Mouse (Mus musculus) embryonic facial prominence, embryonic 12.5 days (tissue): ENCODE data around the gene Crim1. TPM values are rescaled to one million over a fixed set of nuclear protein-coding genes. Genes with fewer than 3 reads are reported as not detected.

Experiments
- ATAC-seq: fragments of 200-750 bp; cut with Nextera tagmentation; 2 replicates; pipeline ENCODE4 v1.8.0; 2017; ENCODE audit not compliant: insufficient number of reproducible peaks, insufficient read depth, low FRiP score, low TSS enrichment
- H3K27ac ChIP-seq: fragments of 300-500 bp; sonication (generic); 2 replicates; pipeline ENCODE4 v1.5.1; 2016; ENCODE audit warnings: mild to moderate bottlenecking
- H3K27me3 ChIP-seq: fragments of 300-500 bp; sonication (generic); 2 replicates; pipeline ENCODE4 v1.6.1; 2016; ENCODE audit warnings: mild to moderate bottlenecking, moderate library complexity
- H3K36me3 ChIP-seq: fragments of 300-500 bp; sonication (generic); 2 replicates; pipeline ENCODE4 v1.6.1; 2016; ENCODE audit warnings: mild to moderate bottlenecking
- H3K4me1 ChIP-seq: fragments of 300-500 bp; sonication (generic); 2 replicates; pipeline ENCODE4 v1.6.1; 2016
- H3K4me2 ChIP-seq: fragments of 300-500 bp; sonication (generic); replicated peaks from 2 replicates; pipeline ENCODE4 v1.6.1; 2016; ENCODE audit warnings: mild to moderate bottlenecking, moderate library complexity
- H3K4me3 ChIP-seq: fragments of 300-500 bp; sonication (generic); 2 replicates; pipeline ENCODE4 v1.5.1; 2016; ENCODE audit warnings: mild to moderate bottlenecking
- H3K9ac ChIP-seq: fragments of 300-500 bp; sonication (generic); 2 replicates; pipeline ENCODE4 v1.6.1; 2016; ENCODE audit warnings: mild to moderate bottlenecking, moderate library complexity
- H3K9me3 ChIP-seq: fragments of 300-500 bp; sonication (generic); 2 replicates; pipeline ENCODE4 v1.6.1; 2016; ENCODE audit warnings: mild to moderate bottlenecking, moderate library complexity
- WGBS: fragments of 180-500 bp; shearing (Covaris S2); methylation state at CpG from one replicate; pipeline ENCODE4 v1.1.7; 2016; 5-methylcytosine and 5-hydroxymethylcytosine counted together
- polyA plus RNA-seq: library from polyadenylated mRNA; unstranded; fragments of >200 nt; fragmentation: Nextera tagmentation; extraction: Ambion mirVana; gene quantifications from 2 replicates; pipeline ENCODE4 v1.2.1, GENCODE M21; 2016

Gene Crim1
- polyA plus RNA-seq, 1 experiment from 2014 or later: 5.9 TPM

DNA sequence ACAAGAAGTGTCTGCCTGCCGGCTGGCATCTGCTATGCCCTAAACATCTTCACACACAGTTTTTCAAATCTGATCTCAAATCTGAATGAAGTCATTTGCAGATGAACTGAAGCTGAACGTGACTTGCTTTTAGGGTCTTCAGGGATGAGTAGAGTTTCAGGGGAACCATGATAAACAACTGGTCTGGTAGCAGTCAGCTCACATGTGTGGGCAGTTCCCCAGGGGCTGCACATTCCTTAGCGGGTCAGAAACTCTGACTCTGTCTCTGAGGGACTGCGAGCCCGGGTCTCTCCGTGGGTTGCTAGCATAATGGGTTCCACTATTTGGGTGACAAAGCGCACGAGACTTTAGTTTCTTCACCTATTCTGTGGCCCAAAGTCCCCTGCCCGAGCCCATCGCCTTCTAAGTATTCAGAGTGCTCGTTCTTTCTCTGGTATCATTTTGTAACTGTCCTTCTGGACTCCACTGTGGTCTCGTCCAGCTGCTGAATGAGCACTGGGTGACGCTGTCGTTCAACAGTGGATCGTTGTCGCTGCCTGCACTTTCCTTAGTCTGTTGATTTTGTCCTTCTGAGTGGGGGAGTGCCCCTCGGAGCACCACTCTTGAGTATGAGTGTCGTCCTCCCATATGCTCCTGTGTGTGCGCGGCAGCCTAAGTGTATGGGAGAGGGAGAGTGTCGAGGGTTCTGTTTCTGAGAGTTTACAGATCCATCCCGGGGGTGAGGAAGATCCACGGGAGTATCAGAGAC lies 164.7 kb downstream of the Crim1 start:
- 89% methylated on average over 23 of the region's 23 CpGs for WGBS
- no peaks in the 10 kb centered on the region for H3K4me1 ChIP-seq
- ATAC-seq: no peak
- no peak overlapping the region for H3K27ac ChIP-seq
- H3K36me3 ChIP-seq: peaks cover 28% of the 10 kb centered on the region
- no peak overlapping the region for H3K4me3 ChIP-seq
- no peaks in the 10 kb centered on the region for H3K9me3 ChIP-seq
- H3K27me3 ChIP-seq: no peaks in the 10 kb centered on the region
- no peak overlapping the region for H3K9ac ChIP-seq
- H3K4me2 ChIP-seq: no peak overlapping the region

- 77% methylated on average over 7 of the region's 7 CpGs for WGBS
- Histone ChIP-seq H3K9ac (no peak overlapping the region), H3K9me3 (no peaks in the 10 kb centered on the region), H3K36me3 (peaks cover 29% of the 10 kb centered on the region), H3K4me1 (no peaks in the 10 kb centered on the region), H3K27ac (no peak overlapping the region), H3K4me2 (no peak overlapping the region), H3K27me3 (no peaks in the 10 kb centered on the region), H3K4me3 (no peak overlapping the region)
- no peak for ATAC-seq
These were observed 166.0 kb downstream of the Crim1 start for GRCm38 (mm10) chr17:78366070-78366469.

DNA sequence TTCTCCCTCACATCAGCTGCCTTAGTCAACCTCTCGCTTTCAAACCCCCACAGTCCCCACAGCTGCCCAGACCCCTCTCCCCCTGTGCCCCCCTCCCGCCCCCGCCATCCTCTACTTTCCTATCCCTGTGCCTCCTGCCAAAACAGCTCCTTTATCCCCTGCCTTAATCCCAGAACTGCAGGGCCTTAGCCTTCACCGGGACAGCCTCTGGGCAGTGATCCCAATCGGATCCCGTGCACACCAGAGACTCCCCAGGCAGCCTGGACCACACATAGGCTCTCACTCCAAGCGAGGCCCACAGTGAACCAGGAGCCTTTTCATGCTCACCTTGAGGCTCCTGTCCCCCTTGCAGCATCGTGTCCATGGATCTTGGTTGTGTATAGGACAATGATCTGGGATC lies 168.4 kb downstream of the Crim1 start:
- H3K36me3 ChIP-seq: peaks cover 38% of the 10 kb centered on the region

DNA sequence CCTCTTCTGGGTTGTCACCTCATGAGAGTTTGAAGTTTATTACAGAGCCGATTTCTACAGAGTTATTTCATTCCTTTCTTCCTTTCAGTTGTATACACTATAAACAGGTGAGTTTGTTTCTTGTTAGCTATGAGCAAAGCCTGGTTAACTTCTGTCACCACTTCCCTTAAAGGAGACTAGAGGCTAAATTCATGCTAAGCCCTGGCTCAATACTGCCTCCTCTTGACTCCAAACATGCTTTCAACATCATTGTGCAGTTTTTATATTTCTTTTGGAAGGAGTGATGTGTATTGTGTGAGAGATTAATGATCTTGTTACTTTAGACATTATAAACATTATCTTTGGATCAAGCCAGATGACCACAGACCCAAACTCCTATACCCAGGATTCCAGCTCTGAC lies 170.4 kb downstream of the Crim1 start:
- Histone ChIP-seq H3K4me2 (no peak overlapping the region), H3K9ac (no peak overlapping the region), H3K4me3 (no peak overlapping the region), H3K9me3 (no peaks in the 10 kb centered on the region), H3K27ac (no peak overlapping the region), H3K4me1 (no peaks in the 10 kb centered on the region), H3K27me3 (no peaks in the 10 kb centered on the region), H3K36me3 (peaks cover 43% of the 10 kb centered on the region)
- ATAC-seq: no peak
- 87% methylated on average over 1 of the region's 1 CpGs for WGBS

More for the DNA sequence above, 168.4 kb downstream of the Crim1 start:
- WGBS: 79% methylated on average over 8 of the region's 8 CpGs
- Histone ChIP-seq H3K9me3 (no peaks in the 10 kb centered on the region), H3K27me3 (no peaks in the 10 kb centered on the region), H3K9ac (no peak overlapping the region), H3K27ac (no peak overlapping the region), H3K4me2 (no peak overlapping the region), H3K4me3 (no peak overlapping the region), H3K4me1 (no peaks in the 10 kb centered on the region)
- no peak for ATAC-seq

- no peak overlapping the region for H3K9ac ChIP-seq
- H3K4me3 ChIP-seq: no peak overlapping the region
- H3K27ac ChIP-seq: no peak overlapping the region
- no peaks in the 10 kb centered on the region for H3K9me3 ChIP-seq
- 88% methylated on average over 6 of the region's 6 CpGs for WGBS
- no peak for ATAC-seq
- no peaks in the 10 kb centered on the region for H3K4me1 ChIP-seq
- H3K27me3 ChIP-seq: no peaks in the 10 kb centered on the region
- H3K36me3 ChIP-seq: peaks cover 36% of the 10 kb centered on the region
- H3K4me2 ChIP-seq: no peak overlapping the region
These were observed 173.1 kb downstream of the Crim1 start for GRCm38 (mm10) chr17:78373174-78373573.

DNA sequence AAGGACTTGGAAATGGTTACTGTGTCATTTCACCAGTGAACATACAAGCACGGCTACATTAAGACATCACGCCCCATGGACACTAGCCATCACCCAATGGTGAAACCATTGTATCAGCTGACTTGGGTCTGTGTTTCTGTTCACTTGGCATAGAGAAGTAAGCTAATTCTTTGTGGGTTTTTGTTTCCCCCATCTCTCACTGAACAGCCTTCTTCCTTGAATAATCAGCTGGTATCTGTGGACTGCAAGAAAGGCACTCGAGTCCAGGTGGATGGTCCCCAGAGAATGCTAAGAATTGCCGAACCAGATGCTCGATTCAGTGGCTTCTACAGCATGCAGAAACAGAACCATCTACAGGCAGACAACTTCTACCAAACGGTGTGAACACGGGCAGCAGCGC lies 173.8 kb downstream of the Crim1 start:
- Histone ChIP-seq H3K27me3 (no peaks in the 10 kb centered on the region), H3K27ac (no peak overlapping the region), H3K9me3 (no peaks in the 10 kb centered on the region), H3K9ac (no peak overlapping the region), H3K4me1 (no peaks in the 10 kb centered on the region), H3K36me3 (peaks cover 31% of the 10 kb centered on the region), H3K4me2 (no peak overlapping the region), H3K4me3 (no peak overlapping the region)
- no peak for ATAC-seq
- WGBS: 83% methylated on average over 8 of the region's 8 CpGs

- Histone ChIP-seq H3K27me3 (no peaks in the 10 kb centered on the region), H3K4me1 (no peaks in the 10 kb centered on the region), H3K9ac (no peak overlapping the region), H3K4me3 (no peak overlapping the region), H3K9me3 (no peaks in the 10 kb centered on the region), H3K27ac (no peak overlapping the region), H3K36me3 (peaks cover 24% of the 10 kb centered on the region), H3K4me2 (no peak overlapping the region)
- 71% methylated on average over 10 of the region's 10 CpGs for WGBS
- ATAC-seq: no peak
These were observed 174.7 kb downstream of the Crim1 start for GRCm38 (mm10) chr17:78374756-78375155.

GRCm38 (mm10) chr17:78376587-78376986 lies 176.5 kb downstream of the Crim1 start:
- no peak for ATAC-seq
- no peaks in the 10 kb centered on the region for H3K27me3 ChIP-seq
- 81% methylated on average over 8 of the region's 8 CpGs for WGBS
- H3K4me3 ChIP-seq: no peak overlapping the region
- no peak overlapping the region for H3K4me2 ChIP-seq
- peaks cover 28% of the 10 kb centered on the region for H3K36me3 ChIP-seq
- no peaks in the 10 kb centered on the region for H3K4me1 ChIP-seq
- H3K9ac ChIP-seq: no peak overlapping the region
- no peaks in the 10 kb centered on the region for H3K9me3 ChIP-seq
- no peak overlapping the region for H3K27ac ChIP-seq

DNA sequence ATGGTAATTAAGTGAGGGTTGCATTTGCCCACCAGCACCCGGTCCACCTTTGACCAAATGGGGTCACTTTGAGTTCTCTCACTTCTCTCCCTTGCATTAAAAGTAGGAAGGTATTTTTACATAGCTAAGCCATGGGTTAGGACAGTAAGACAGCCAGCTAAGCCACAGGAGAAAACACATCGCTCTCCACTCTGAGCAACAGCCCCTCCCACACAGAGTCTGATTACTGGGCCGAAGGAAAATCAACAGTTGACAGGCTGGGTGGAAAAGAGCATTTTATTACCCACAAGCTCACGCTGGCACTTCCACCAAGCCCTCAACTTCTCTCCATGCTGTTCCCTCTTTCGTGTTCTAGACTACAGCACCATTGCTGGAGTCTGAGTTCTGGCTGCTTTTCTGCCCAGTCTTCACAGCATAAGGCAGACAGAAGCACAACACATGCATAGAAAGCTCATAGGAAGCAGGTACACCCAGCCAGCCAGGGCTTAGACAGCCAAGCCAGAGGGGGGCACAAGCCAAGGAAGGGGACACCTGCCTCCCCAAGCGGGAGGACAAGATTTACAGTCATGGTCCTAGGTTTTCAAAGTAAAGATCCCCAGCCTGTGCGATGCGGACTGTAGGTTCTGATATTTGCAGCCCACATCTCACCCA lies 179.2 kb downstream of the Crim1 start:
- no peaks in the 10 kb centered on the region for H3K27me3 ChIP-seq
- no peaks in the 10 kb centered on the region for H3K4me1 ChIP-seq
- H3K27ac ChIP-seq: no peak overlapping the region
- no peak overlapping the region for H3K4me2 ChIP-seq
- 90% methylated on average over 8 of the region's 8 CpGs for WGBS
- no peak overlapping the region for H3K9ac ChIP-seq
- no peaks in the 10 kb centered on the region for H3K9me3 ChIP-seq
- H3K36me3 ChIP-seq: peaks cover 19% of the 10 kb centered on the region
- H3K4me3 ChIP-seq: no peak overlapping the region
- no peak for ATAC-seq

GRCm38 (mm10) chr17:78379730-78380245 lies 179.7 kb downstream of the Crim1 start:
- Histone ChIP-seq H3K4me2 (no peak overlapping the region), H3K4me1 (no peaks in the 10 kb centered on the region), H3K36me3 (peaks cover 19% of the 10 kb centered on the region), H3K9ac (no peak overlapping the region), H3K9me3 (no peaks in the 10 kb centered on the region), H3K4me3 (no peak overlapping the region), H3K27ac (no peak overlapping the region), H3K27me3 (no peaks in the 10 kb centered on the region)
- ATAC-seq: no peak
- whole genome bisulfite sequencing: 87% methylated on average over 11 of the region's 11 CpGs

DNA sequence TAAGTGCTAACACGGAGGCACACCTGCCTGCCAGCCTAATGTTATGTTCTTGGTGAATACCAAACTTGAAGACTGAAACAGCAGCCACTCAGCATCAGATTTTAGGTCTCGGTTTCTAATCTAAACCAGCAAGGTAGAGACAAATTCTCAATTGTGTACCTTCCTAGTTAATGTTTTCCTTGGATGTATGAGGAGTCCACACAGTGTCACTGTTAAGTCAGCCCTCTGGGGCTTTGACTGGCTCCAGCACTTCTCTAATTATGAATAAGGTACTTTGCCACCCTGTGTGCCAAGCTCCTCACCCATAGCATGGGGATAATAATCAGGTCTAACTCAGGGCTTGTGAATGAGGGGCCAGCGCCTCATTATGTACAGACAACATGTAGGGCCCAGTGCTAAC lies 182.3 kb downstream of the Crim1 start:
- Histone ChIP-seq H3K4me2 (no peak overlapping the region), H3K4me3 (no peak overlapping the region), H3K4me1 (no peaks in the 10 kb centered on the region), H3K9me3 (no peaks in the 10 kb centered on the region), H3K27ac (no peak overlapping the region), H3K27me3 (no peaks in the 10 kb centered on the region), H3K36me3 (peaks cover 23% of the 10 kb centered on the region), H3K9ac (no peak overlapping the region)
- no peak for ATAC-seq
- WGBS: 95% methylated on average over 3 of the region's 3 CpGs

DNA sequence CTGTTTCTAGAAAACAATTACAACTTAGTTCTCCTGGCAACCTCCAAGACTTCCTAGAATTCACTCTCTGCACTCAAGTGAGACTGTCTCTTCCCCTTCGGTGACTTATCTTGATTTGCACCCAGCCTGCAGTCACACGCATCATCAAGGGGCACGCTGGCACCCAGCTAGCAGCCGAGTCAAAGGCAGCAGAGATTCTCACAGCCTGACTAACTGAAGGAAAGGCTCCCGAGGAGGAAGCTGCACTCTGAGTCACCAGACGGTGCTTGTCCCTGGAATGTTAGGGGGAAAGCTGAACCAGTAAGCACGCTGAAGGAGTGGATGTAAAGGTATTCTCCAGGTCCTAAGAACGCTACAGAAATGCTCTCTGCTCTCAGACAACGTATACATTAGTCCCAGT lies 187.6 kb downstream of the Crim1 start:
- Histone ChIP-seq H3K4me3 (no peak overlapping the region), H3K4me1 (no peaks in the 10 kb centered on the region), H3K36me3 (peaks cover 7% of the 10 kb centered on the region; the same call in 1 of the 2 replicates), H3K27me3 (no peaks in the 10 kb centered on the region), H3K9me3 (no peaks in the 10 kb centered on the region), H3K4me2 (no peak overlapping the region), H3K27ac (no peak overlapping the region), H3K9ac (no peak overlapping the region)
- ATAC-seq: no peak
- 80% methylated on average over 9 of the region's 9 CpGs for WGBS
